Mouse (Mus musculus): ENCODE measurements around the gene Pakap. TPM values are rescaled to one million over a fixed set of nuclear protein-coding genes. Genes with fewer than 3 reads are reported as not detected.

Gene Pakap
- total RNA-seq, 2 experiments from 2014 or later, result 19.1 to 19.2 TPM

GRCm38 (mm10) chr4:57762424-57762823 is 194.4 kb downstream of the Pakap start:
- no peak for DNase-seq (ENCODE audit: low spot score in 2 of 2)

DNA sequence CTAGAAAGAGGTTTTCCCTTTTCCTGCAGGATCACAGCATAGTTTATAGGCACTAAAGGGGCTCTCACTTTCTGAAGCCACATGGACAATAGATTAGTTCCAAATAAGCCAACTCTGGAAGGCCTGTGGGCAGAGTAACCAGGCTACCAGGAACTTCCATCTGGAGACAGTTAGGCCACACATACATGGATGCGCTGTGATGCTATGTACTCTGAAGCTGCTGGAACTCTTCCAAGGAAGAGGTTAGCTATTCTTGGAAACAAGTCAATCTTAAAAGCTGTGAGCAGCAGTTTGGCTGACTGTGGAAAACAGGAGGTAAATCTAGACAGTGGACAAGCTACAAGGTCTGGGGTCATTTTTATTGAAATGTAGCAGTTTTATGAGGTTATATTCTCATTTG is 196.4 kb downstream of the Pakap start:
- DNase-seq (ENCODE audit: low spot score in 2 of 2), result no peak

- no peak for DNase-seq (ENCODE audit: low spot score in 2 of 2)
Measured at GRCm38 (mm10) chr4:57764926-57765325, 196.9 kb downstream of the Pakap start.

- no peak for DNase-seq (ENCODE audit: low spot score in 2 of 2)
Measured at GRCm38 (mm10) chr4:57765806-57766205, 197.8 kb downstream of the Pakap start.

GRCm38 (mm10) chr4:57769007-57769406 is 201.0 kb downstream of the Pakap start:
- DNase-seq (ENCODE audit: low spot score in 2 of 2), result no peak

DNA sequence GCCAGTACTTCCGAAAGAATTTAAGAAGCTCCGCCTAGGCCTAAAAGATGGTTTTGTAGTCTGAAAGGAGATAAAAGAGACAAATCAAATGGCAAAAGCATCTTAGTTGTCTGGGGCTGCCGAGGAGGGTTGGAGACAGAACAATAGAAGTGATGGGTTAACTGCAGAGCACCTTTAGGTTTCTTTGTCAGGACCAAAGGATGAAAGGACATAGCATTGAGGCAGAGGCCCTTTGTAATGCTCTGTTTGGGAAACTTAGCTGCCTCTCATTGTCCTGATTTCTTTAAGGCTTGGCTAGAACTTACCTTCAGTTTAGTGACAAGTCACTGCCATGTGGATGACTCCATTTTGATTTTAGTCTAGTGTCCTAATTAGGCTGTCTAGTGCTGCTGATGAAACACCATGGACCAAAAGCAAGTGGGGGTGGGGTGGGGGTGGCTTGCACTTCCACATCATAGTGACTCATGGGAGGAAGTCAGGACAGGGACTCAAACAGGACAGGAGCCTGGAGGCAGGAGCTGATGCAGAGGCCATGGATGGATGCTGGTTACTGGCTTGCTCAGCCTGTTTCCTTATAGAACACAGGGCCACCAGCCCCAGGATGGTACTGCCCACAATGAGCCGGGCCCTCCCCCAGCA is 202.3 kb downstream of the Pakap start:
- no peak for DNase-seq (ENCODE audit: low spot score in 2 of 2)

DNA sequence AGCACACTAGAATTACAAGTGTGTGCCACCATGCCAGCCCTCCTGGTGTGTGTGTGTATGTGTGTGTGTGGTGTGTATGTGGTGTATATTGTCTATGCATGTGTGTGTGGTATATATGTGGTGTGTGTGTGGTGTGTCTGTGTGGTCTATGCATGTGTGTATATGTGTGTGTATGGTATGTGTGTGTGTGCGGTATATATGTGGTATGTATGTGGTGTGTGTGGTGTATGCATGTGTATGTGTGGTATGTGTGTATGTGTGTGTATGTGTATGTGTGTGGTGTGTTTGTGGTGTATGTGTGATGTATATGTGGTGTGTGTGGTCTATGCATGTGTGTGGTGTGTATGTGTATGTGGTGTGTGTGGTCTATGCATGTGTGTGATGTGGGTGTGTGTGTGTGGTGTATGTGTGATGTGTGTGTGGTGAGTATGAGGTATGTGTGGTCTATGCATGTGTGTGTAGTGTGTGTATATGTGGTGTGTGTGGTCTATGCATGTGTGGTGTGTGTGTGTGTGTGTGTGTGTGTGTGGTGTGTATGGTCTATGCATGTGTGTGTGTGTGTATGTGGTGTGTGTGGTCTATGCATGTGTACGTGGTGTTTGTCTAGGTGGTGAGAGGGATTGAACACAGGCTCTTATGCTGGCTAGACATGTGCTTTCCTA is 203.7 kb downstream of the Pakap start:
- DNase-seq (ENCODE audit: low spot score in 2 of 2), result no peak

DNA sequence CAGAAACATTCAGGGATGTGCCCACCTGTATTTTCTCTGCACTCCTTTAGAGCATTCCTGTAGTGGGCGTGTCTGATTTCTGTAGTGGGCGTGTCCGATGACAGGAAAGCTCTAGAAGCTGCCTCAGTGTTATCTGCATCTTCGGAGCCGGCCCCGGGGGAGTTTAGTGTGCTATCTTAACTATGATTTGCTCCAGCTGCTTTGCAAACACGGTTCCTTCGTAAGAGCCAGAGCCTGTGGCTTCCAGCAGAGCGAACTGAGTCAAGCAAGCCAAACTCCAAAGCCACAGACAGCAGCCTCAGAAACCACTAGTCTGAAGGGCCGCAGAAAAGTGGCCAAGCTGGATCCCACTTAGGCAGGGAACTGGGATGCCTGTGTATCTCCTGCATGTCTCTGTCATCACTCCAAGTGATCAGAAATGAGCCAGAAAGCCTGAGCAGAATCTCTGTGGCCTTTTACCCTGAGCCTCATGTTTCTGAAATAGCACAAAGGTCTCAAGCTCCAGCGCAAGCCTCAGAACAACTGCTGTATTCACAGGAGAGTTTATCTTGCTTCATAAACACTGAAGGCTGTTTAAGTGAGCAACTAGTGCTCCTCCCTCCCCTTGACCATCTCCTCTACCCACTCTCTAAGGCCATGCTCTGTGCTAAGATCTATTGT is 205.0 kb downstream of the Pakap start:
- DNase-seq (ENCODE audit: low spot score in 2 of 2), result no peak

- no peak for DNase-seq (ENCODE audit: low spot score in 2 of 2)
Measured at GRCm38 (mm10) chr4:57774517-57774916, 206.5 kb downstream of the Pakap start.

DNA sequence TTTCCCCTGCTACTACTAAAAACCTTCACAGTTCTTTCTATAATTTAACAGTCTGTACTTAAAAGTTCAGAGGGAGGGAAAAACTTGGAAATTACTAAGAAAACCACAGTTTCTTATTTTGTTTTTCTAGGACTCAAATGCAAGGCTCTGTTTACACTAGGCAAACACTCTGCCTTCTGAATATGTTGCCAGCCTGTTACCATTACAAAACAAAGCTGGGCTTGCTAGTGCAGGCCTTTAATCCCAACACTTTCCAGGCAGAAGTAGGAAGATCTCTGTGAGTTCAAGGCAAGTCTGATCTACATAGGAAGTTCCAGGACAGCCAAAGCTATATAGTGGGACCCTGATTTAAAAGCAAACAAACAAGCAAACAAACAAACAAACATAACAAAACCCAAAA is 207.6 kb downstream of the Pakap start:
- DNase-seq (ENCODE audit: low spot score in 2 of 2), result no peak

GRCm38 (mm10) chr4:57780403-57780802 is 212.4 kb downstream of the Pakap start:
- no peak for DNase-seq (ENCODE audit: low spot score in 2 of 2)

DNA sequence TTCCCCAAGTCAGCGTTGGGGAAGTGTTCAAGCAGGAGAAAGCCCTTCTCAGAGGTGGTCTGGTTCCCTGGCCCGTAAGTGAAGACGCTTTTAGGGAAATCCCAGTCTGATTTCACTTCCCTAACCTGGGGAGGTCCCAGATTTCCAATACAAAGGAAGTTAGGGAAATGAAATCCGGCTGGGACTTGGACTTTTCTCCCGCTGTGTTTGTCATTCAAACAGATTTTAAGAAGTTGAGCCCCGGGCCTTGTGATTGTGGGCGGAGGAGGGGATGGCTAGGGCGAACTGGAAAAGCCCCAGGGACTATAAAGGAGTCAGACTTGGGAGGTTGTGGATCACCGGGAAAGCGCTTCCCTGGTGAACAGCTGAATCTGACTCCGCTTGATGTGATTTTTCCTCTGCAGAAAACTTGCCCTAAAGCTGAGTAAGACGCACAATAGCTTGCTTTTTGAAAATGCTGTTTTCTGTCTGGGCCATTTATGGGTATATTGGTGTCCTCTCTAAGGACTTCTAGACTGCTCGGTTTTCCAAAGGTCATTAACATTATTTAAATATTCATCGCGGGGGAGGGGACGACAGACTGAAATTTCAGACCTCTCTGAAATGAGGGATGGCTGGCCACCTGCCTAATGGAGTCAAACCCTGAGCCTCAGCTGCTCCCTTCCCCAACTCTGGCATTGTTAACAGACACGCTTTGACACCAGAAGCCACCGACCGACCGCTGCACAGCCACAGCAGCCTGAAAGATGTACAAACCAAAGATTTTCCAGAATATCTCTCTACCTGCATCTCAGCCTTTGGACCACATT is 213.1 kb downstream of the Pakap start:
- DNase-seq (ENCODE audit: low spot score in 2 of 2), result peak in 1 of 2 experiments; percentile 16

GRCm38 (mm10) chr4:57781994-57782393 is 214.0 kb downstream of the Pakap start:
- DNase-seq (ENCODE audit: low spot score in 2 of 2), result peak; percentile 53 to 71

GRCm38 (mm10) chr4:57782549-57783390 is 214.8 kb downstream of the Pakap start:
- DNase-seq (ENCODE audit: low spot score in 2 of 2), result peak in 1 of 2 experiments; percentile 21

DNA sequence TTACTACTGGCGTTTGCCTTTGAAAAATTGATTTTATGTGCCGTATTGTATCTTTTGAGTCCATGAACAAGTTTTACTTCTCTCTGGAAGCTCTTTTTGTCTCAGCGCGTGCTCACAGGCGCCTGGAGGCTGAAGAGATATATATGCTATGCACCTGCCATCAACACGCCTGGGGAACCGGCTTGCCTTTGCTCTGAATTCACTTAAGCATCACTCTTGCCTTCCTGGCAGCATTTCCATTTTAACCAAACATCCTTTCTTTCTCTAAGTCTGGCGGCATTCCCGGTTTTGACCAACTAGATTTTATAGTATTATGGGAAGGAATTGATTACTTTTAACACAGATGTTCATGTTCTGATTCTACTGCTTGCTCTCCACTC is 215.4 kb downstream of the Pakap start:
- no peak for DNase-seq (ENCODE audit: low spot score in 2 of 2)

DNA sequence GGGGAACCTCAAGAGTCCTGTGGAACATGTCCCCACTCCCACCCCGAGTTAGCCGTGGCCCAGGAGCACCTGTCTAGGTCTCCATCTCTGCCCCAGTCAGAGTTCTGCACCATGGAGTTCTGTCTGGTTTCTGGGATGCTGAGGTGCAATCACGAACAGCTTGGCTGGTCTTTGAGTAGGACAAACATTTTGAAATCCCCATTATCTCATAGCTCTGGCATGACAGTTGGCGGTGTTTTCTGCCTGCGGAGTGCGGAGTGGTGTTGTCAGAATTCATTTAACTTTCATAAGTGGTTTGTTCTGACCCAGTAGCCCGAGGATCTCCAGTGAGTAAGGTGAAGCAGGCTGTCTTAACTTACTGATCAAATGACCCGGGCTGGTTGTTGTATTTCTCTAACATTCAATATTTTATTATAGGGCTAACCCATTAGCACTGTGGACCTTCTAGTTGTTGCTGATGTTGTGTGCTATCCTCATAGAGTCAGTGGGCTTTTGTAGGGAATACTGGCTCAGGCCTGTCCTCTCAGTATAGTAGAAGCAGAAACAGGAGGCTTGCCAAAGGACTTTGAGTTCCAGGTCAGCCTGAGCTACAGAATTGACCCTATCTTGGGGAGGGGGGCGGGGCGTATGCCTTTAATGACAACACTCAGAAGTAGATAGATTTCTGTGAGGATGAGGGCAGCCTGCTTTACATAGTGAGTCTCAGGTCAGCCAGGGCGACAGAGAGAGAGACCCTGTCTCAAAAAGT is 216.0 kb downstream of the Pakap start:
- no peak for DNase-seq (ENCODE audit: low spot score in 2 of 2)

- no peak for DNase-seq (ENCODE audit: low spot score in 2 of 2)
Measured at GRCm38 (mm10) chr4:57788709-57789108, 220.7 kb downstream of the Pakap start.

GRCm38 (mm10) chr4:57789118-57789517 is 221.1 kb downstream of the Pakap start:
- no peak for DNase-seq (ENCODE audit: low spot score in 2 of 2)

DNA sequence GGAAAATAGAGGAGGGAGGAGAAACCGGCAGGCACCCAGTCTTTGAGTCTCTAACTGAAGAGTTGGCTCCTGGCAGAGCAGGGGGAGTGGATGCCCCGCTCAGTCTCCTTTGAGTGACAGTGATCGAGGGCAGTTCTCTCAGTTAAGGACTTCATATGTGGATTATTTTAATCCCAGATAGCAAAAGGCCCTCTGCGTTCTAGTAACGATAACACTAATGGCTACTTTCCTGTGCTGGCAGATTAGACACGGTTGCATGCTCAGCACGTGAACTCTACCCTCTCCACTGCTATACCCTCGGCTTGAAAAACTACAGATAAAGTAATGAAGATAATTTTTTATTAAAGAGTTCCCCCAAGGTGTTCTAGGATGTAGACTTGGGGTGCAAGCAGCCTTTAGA is 226.0 kb downstream of the Pakap start:
- DNase-seq (ENCODE audit: low spot score in 2 of 2), result no peak

- DNase-seq (ENCODE audit: low spot score in 2 of 2), result no peak
Measured at GRCm38 (mm10) chr4:57794547-57794946, 226.6 kb downstream of the Pakap start.
